Mouse (Mus musculus) gastrocnemius, postnatal 36 days (tissue): ENCODE data around the gene Pex16. TPM values are rescaled to one million over a fixed set of nuclear protein-coding genes. Genes with fewer than 3 reads are reported as not detected.

ENCODE experiments used
- DNase-seq, 2 experiments: peaks; one replicate each; pipeline ENCODE4 v3.0.0; 2022
- intact Hi-C: fragments of 180-260 bp; cut with DNase I; formaldehyde crosslinking; loops from one replicate; pipeline ENCODE4 v1.15.1; 2025
- long read RNA-seq, 2 experiments: library from polyadenylated mRNA; stranded (forward); transcript quantifications; one replicate each; pipeline ENCODE4 v2.0.0; 2021
- total RNA-seq, 2 experiments: library from RNA; stranded (reverse); gene quantifications; 2 replicates each; pipeline ENCODE4 v1.2.3; 2021

Pex16 gene
- 10 to 100 TPM; 14.1 to 23.0 TPM for total RNA-seq
- long read RNA-seq, experiment 1, transcript Pex16-201 (11 exons, 1,392 nt): major isoform, 15 of 19 reads
- long read RNA-seq, experiment 1, partial matches to known transcripts: 0 of 19 reads
- long read RNA-seq, experiment 1, other reads (novel, unspliced or antisense): 3 of 19 reads
- long read RNA-seq, experiment 2, transcript Pex16-201 (11 exons, 1,392 nt): major isoform, 32 of 44 reads
- long read RNA-seq, experiment 2, partial matches to known transcripts: 6 of 44 reads
- long read RNA-seq, experiment 2, other reads (novel, unspliced or antisense): 5 of 44 reads

GRCm38 (mm10) chr2:92374514-92374913 lies at the start of gene Pex16, which contains the start of gene Large2:
TSS of gene Pex16 (plus strand) at chr2:92374676.
TSS of gene Large2 (minus strand) at chr2:92374869.
- DNase-seq: no peak
- intact Hi-C loops: loop anchor here (2.0 kb wide), 1 partner anchor 58 kb away; no protein-coding TSS in a partner anchor

- DNase-seq: no peak
- intact Hi-C loops: loop anchor here (5.0 kb wide), 1 partner anchor 33 kb away; no protein-coding TSS in a partner anchor
Observed at GRCm38 (mm10) chr2:92325676-92326075, 48.8 kb upstream of the Pex16 start.

GRCm38 (mm10) chr2:92326221-92326620 lies 48.3 kb upstream of the Pex16 start:
- no peak for DNase-seq
- intact Hi-C loops: loop anchor here (5.0 kb wide), 1 partner anchor 34 kb away; no protein-coding TSS in a partner anchor

GRCm38 (mm10) chr2:92327601-92328000 lies 46.9 kb upstream of the Pex16 start:
- intact Hi-C loops: loop anchor here (5.0 kb wide), 1 partner anchor 35 kb away; no protein-coding TSS in a partner anchor
- DNase-seq: no peak

- intact Hi-C loops: loop anchor here (5.0 kb wide), 1 partner anchor 36 kb away; no protein-coding TSS in a partner anchor
Observed at GRCm38 (mm10) chr2:92328206-92328605, 46.3 kb upstream of the Pex16 start.

GRCm38 (mm10) chr2:92330840-92331239 lies 43.6 kb upstream of the Pex16 start:
- intact Hi-C loops: no loop called here
- DNase-seq: no peak

More at GRCm38 (mm10) chr2:92328206-92328605, 46.3 kb upstream of the Pex16 start:
- DNase-seq: no peak

- intact Hi-C loops: no loop called here
- DNase-seq: no peak
Observed at GRCm38 (mm10) chr2:92331410-92331809, 43.1 kb upstream of the Pex16 start.

- intact Hi-C loops: no loop called here
- DNase-seq: no peak
Observed at GRCm38 (mm10) chr2:92331871-92332270, 42.6 kb upstream of the Pex16 start.

GRCm38 (mm10) chr2:92342418-92342817 lies 32.1 kb upstream of the Pex16 start:
- intact Hi-C loops: no loop called here
- DNase-seq: no peak

GRCm38 (mm10) chr2:92347191-92347590 lies 27.3 kb upstream of the Pex16 start:
- intact Hi-C loops: no loop called here
- no peak for DNase-seq

- intact Hi-C loops: no loop called here
- DNase-seq: no peak
Observed at GRCm38 (mm10) chr2:92349589-92350425, 24.7 kb upstream of the Pex16 start.

GRCm38 (mm10) chr2:92350686-92351085 lies 23.8 kb upstream of the Pex16 start:
- no peak for DNase-seq
- intact Hi-C loops: no loop called here

- DNase-seq: no peak
- intact Hi-C loops: no loop called here
Observed at GRCm38 (mm10) chr2:92353402-92353801, 21.1 kb upstream of the Pex16 start.

GRCm38 (mm10) chr2:92354224-92354623 lies 20.3 kb upstream of the Pex16 start:
- intact Hi-C loops: no loop called here

GRCm38 (mm10) chr2:92359301-92359700 lies 15.2 kb upstream of the Pex16 start:
- DNase-seq: no peak
- intact Hi-C loops: no loop called here

More at GRCm38 (mm10) chr2:92354224-92354623, 20.3 kb upstream of the Pex16 start:
- no peak for DNase-seq

- DNase-seq: no peak
- intact Hi-C loops: no loop called here
Observed at GRCm38 (mm10) chr2:92360186-92360823, 14.2 kb upstream of the Pex16 start.

GRCm38 (mm10) chr2:92360893-92361292 lies 13.6 kb upstream of the Pex16 start:
- no peak for DNase-seq
- intact Hi-C loops: no loop called here

GRCm38 (mm10) chr2:92361795-92362194 lies 12.7 kb upstream of the Pex16 start:
- DNase-seq: no peak
- intact Hi-C loops: no loop called here

GRCm38 (mm10) chr2:92362571-92363228 lies 11.8 kb upstream of the Pex16 start:
- intact Hi-C loops: no loop called here
- peak in 1 of 2 experiments; percentile 6 for DNase-seq

- no peak for DNase-seq
- intact Hi-C loops: no loop called here
Observed at GRCm38 (mm10) chr2:92364086-92364485, 10.4 kb upstream of the Pex16 start.
